Comparison of ENCODE assay signal across 8 mouse cellular contexts in the genomic region with DNA sequence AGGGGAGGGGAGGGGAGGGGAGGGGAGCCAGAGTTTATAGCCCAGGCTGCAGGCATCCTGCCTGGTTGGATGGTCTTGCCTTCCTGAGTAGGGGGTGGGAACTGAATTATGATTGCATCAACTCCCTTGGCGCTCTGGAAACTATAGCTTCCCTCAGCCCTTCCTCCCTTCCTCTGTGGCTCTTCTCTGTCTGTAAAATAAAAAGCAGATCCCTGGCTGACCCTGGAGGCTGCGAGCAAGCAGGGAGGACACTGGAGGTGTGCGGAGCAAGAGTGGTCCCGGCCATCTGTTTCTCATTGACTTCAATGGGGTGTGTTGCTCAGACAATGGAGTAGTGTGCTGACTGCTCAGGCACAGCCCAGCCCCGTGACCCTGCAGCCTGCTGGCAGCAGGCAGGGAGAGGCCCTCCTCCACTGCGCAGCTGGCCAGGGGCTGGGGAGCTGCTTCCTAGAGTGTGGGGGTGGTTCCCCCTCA. TPM values are rescaled to one million over a fixed set of nuclear protein-coding genes. Genes with fewer than 3 reads are reported as not detected.
A peak's percentile ranks its signal among the peaks of the same experiment; 100 is the strongest.
DNase-seq lines count a peak whose midpoint lies in the region; ATAC-seq and TF ChIP-seq lines count a peak whose summit lies in the region.

No protein-coding gene starts in this region.

- no peak overlapping the region for H3K4me3 ChIP-seq in kidney, embryonic 14.5 days (ENCODE audit: low read length)
- H3K4me3 ChIP-seq in kidney, adult 2 months (ENCODE audit: insufficient read depth, low read depth, low read length), result no peak overlapping the region
- no peak overlapping the region for H3K4me3 ChIP-seq in heart, embryonic 16.5 days (ENCODE audit: low read length)
- H3K4me3 ChIP-seq in limb, embryonic 14.5 days (replicated peaks; ENCODE audit: low read length), result no peak overlapping the region
- no peak overlapping the region for H3K4me3 ChIP-seq in olfactory bulb, adult 2 months (ENCODE audit: insufficient read depth, low read depth, low read length)

- peak overlapping the region; percentile 19 for H3K4me2 ChIP-seq in kidney, embryonic 14.5 days (replicated peaks; ENCODE audit: low read depth, low read length)
- peak overlapping the region; percentile 40 for H3K4me2 ChIP-seq in heart, embryonic 16.5 days (ENCODE audit: low read depth, low read length)
- H3K4me2 ChIP-seq in limb, embryonic 14.5 days (replicated peaks; ENCODE audit: low read depth, low read length, severe bottlenecking), result peak overlapping the region; percentile 31; the same call in 1 of the 2 replicates

- peak; percentile 98 for ATAC-seq in kidney, embryonic 14.5 days (ENCODE audit: low FRiP score, low TSS enrichment)
- ATAC-seq in heart, embryonic 16.5 days (replicated peaks; ENCODE audit: extremely low read depth, insufficient read depth, low FRiP score), result peak; percentile 90
- ATAC-seq in limb, embryonic 14.5 days (ENCODE audit: low FRiP score, low read depth), result peak; percentile 95
- ATAC-seq in inflammation-experienced regulatory T-cells, adult 6 months, result no peak

- TF ChIP-seq CTCF in kidney, adult 2 months (conservative IDR thresholded peaks at IDR 0.05; ENCODE audit: insufficient read depth, insufficient read length, low read depth, low read length), result no peak
- no peak for TF ChIP-seq CTCF in olfactory bulb, adult 2 months (IDR thresholded peaks at IDR 0.05; ENCODE audit: insufficient read depth, low read depth, low read length)

- H3K27me3 ChIP-seq in kidney, embryonic 14.5 days (ENCODE audit: control insufficient read depth, insufficient read depth, low read length), result no peaks in the 10 kb centered on the region
- H3K27me3 ChIP-seq in kidney, adult 2 months (replicated peaks; ENCODE audit: control insufficient read depth, insufficient read depth, low read length), result no peaks in the 10 kb centered on the region
- H3K27me3 ChIP-seq in heart, embryonic 16.5 days (ENCODE audit: control insufficient read depth, insufficient read depth, low read length), result no peaks in the 10 kb centered on the region; the same call in 1 of the 2 replicates
- no peaks in the 10 kb centered on the region for H3K27me3 ChIP-seq in limb, embryonic 14.5 days (ENCODE audit: control insufficient read depth, insufficient read depth, low read length)

- H3K36me3 ChIP-seq in kidney, embryonic 14.5 days (ENCODE audit: control insufficient read depth, insufficient read depth, low read length), result no peaks in the 10 kb centered on the region
- no peaks in the 10 kb centered on the region for H3K36me3 ChIP-seq in kidney, adult 2 months (ENCODE audit: control insufficient read depth, insufficient read depth, low read length)
- no peaks in the 10 kb centered on the region for H3K36me3 ChIP-seq in heart, embryonic 16.5 days (ENCODE audit: control insufficient read depth, insufficient read depth)
- H3K36me3 ChIP-seq in limb, embryonic 14.5 days (ENCODE audit: control insufficient read depth, insufficient read depth, low read length), result no peaks in the 10 kb centered on the region

- no peak for DNase-seq in kidney, adult 2 months
- peak; percentile 72 for DNase-seq in ES-CJ7 (ENCODE audit: low read depth, low spot score)
- DNase-seq in fibroblast of lung, adult 2 months (ENCODE audit: low read depth), result peak; percentile 81
- peak; percentile 96 for DNase-seq in limb, embryonic 14.5 days (ENCODE audit: low spot score)

- H3K9ac ChIP-seq in kidney, embryonic 14.5 days (ENCODE audit: low read depth, low read length), result peak overlapping the region; percentile 34; the same call in 1 of the 2 replicates
- H3K9ac ChIP-seq in heart, embryonic 16.5 days (ENCODE audit: low read length), result peak overlapping the region; percentile 34
- H3K9ac ChIP-seq in limb, embryonic 14.5 days (ENCODE audit: low read depth, low read length, severe bottlenecking), result peak overlapping the region; percentile 12; the same call in 1 of the 2 replicates

- H3K4me1 ChIP-seq in kidney, embryonic 14.5 days (ENCODE audit: control insufficient read depth, insufficient read depth, low read length), result peaks cover 32% of the 10 kb centered on the region
- no peaks in the 10 kb centered on the region for H3K4me1 ChIP-seq in kidney, adult 2 months (ENCODE audit: control insufficient read depth, insufficient read depth, low read length)
- peaks cover 13% of the 10 kb centered on the region for H3K4me1 ChIP-seq in heart, embryonic 16.5 days (ENCODE audit: control insufficient read depth, insufficient read depth, low read length)
- peaks cover 33% of the 10 kb centered on the region for H3K4me1 ChIP-seq in limb, embryonic 14.5 days (ENCODE audit: control insufficient read depth, insufficient read depth, low read length)
- peaks cover 22% of the 10 kb centered on the region for H3K4me1 ChIP-seq in olfactory bulb, adult 2 months (ENCODE audit: control insufficient read depth, insufficient read depth, low read length)

- under 1% methylated on average over 6 of the region's 6 CpGs for WGBS in kidney, embryonic 14.5 days
- 17% methylated on average over 6 of the region's 6 CpGs for WGBS in kidney, adult 2 months
- 8% methylated on average over 6 of the region's 6 CpGs for WGBS in heart, embryonic 16.5 days
- 1% methylated on average over 6 of the region's 6 CpGs for WGBS in limb, embryonic 14.5 days
- 15% methylated on average over 6 of the region's 6 CpGs for WGBS in olfactory bulb, adult 2 months

- no peak for TF ChIP-seq POLR2A in kidney, adult 2 months (IDR thresholded peaks at IDR 0.05; ENCODE audit: low read depth, low read length)
- TF ChIP-seq POLR2A in limb, embryonic 14.5 days (IDR thresholded peaks at IDR 0.05; ENCODE audit: borderline replicate concordance, extremely low read depth, insufficient read depth, insufficient read length), result peak; percentile 36; the same call in 1 of the 2 replicates
- TF ChIP-seq POLR2A in olfactory bulb, adult 2 months (IDR thresholded peaks at IDR 0.05; ENCODE audit: insufficient read depth, low read depth, low read length), result no peak

- H3K27ac ChIP-seq in kidney, embryonic 14.5 days (ENCODE audit: low read depth, low read length), result peak overlapping the region; percentile 97
- no peak overlapping the region for H3K27ac ChIP-seq in kidney, adult 2 months (ENCODE audit: insufficient read depth, low read depth, low read length)
- peak overlapping the region; percentile 64 for H3K27ac ChIP-seq in heart, embryonic 16.5 days (ENCODE audit: low read length)
- H3K27ac ChIP-seq in limb, embryonic 14.5 days (replicated peaks; ENCODE audit: low read depth, low read length), result peak overlapping the region; percentile 94
- peak overlapping the region; percentile 83 for H3K27ac ChIP-seq in olfactory bulb, adult 2 months (ENCODE audit: insufficient read depth, low read depth, low read length)

- H3K9me3 ChIP-seq in kidney, embryonic 14.5 days (ENCODE audit: control insufficient read depth, low read length), result no peaks in the 10 kb centered on the region
- H3K9me3 ChIP-seq in heart, embryonic 16.5 days (replicated peaks; ENCODE audit: control insufficient read depth, low read length), result no peaks in the 10 kb centered on the region
- H3K9me3 ChIP-seq in limb, embryonic 14.5 days (ENCODE audit: control insufficient read depth, low read length), result no peaks in the 10 kb centered on the region

RNA-seq across cellular contexts. Expression of a gene that starts 27.3 kb away (rescaled TPM):
- 76.2 and 105 TPM in 2 replicates for polyA plus RNA-seq in kidney, embryonic 14.5 days (2014; fragmentation: Nextera tagmentation; extraction: Ambion mirVana)
- 18.8 and 20.8 TPM in 2 replicates for polyA plus RNA-seq in kidney, adult 2 months (2012; rRNA removed)
- polyA plus RNA-seq in heart, embryonic 16.5 days (2015; fragmentation: Nextera tagmentation; extraction: Ambion mirVana), result 32.7 and 39.5 TPM in 2 replicates
- polyA plus RNA-seq in limb, embryonic 14.5 days (2012; rRNA removed), result 146 and 183 TPM in 2 replicates
- 99.3 and 128 TPM in 2 replicates for polyA plus RNA-seq in limb, embryonic 14.5 days (2014; fragmentation: Nextera tagmentation; extraction: Ambion mirVana)
- polyA plus RNA-seq in olfactory bulb, adult 2 months (2012; ENCODE audit: insufficient read depth, insufficient read length, low replicate concordance, missing spikeins), result not detected in 2 replicates
- polyA plus RNA-seq in inflammation-experienced regulatory T-cells, adult 6 months (2017; shearing (Covaris generic)), result 1 to 10 TPM in 1 of 3 experiments, under 1 TPM in 1, not detected in 1; 0.41 to 1.1 TPM

RNA-seq across cellular contexts. Expression of a gene that starts 33.7 kb away (rescaled TPM):
- 0.96 and 1.6 TPM in 2 replicates for polyA plus RNA-seq in kidney, embryonic 14.5 days (2014; fragmentation: Nextera tagmentation; extraction: Ambion mirVana)
- 0.19 TPM in 2 replicates for polyA plus RNA-seq in kidney, adult 2 months (2012; rRNA removed)
- not detected in 2 replicates for polyA plus RNA-seq in heart, embryonic 16.5 days (2015; fragmentation: Nextera tagmentation; extraction: Ambion mirVana)
- polyA plus RNA-seq in limb, embryonic 14.5 days (2012; rRNA removed), result not detected in 2 replicates
- not detected in 2 replicates for polyA plus RNA-seq in limb, embryonic 14.5 days (2014; fragmentation: Nextera tagmentation; extraction: Ambion mirVana)
- not detected in 2 replicates for polyA plus RNA-seq in olfactory bulb, adult 2 months (2012; ENCODE audit: insufficient read depth, insufficient read length, low replicate concordance, missing spikeins)
- not detected for polyA plus RNA-seq in inflammation-experienced regulatory T-cells, adult 6 months (2017; shearing (Covaris generic))

RNA-seq across cellular contexts. Expression of a gene that starts 59.7 kb away (rescaled TPM):
- polyA plus RNA-seq in kidney, embryonic 14.5 days (2014; fragmentation: Nextera tagmentation; extraction: Ambion mirVana), result 2.9 and 3.6 TPM in 2 replicates
- 3.6 and 4.1 TPM in 2 replicates for polyA plus RNA-seq in kidney, adult 2 months (2012; rRNA removed)
- 0.72 and 1.00 TPM in 2 replicates for polyA plus RNA-seq in heart, embryonic 16.5 days (2015; fragmentation: Nextera tagmentation; extraction: Ambion mirVana)
- 3.0 and 3.2 TPM in 2 replicates for polyA plus RNA-seq in limb, embryonic 14.5 days (2012; rRNA removed)
- 2.8 and 3.7 TPM in 2 replicates for polyA plus RNA-seq in limb, embryonic 14.5 days (2014; fragmentation: Nextera tagmentation; extraction: Ambion mirVana)
- polyA plus RNA-seq in olfactory bulb, adult 2 months (2012; ENCODE audit: insufficient read depth, insufficient read length, low replicate concordance, missing spikeins), result not detected in 2 replicates
- polyA plus RNA-seq in inflammation-experienced regulatory T-cells, adult 6 months (2017; shearing (Covaris generic)), result 1 to 10 TPM in 2 of 3 experiments, under 1 TPM in 1; 0.23 to 2.1 (median 1.5) TPM
